Mouse (Mus musculus) left cerebral cortex, adult 2 months (tissue): ENCODE results near the gene Crebbp. TPM values are rescaled to one million over a fixed set of nuclear protein-coding genes. Genes with fewer than 3 reads are reported as not detected.

ENCODE experiments used
- DNase-seq, 2 experiments: peaks; one replicate each; pipeline ENCODE4 v3.0.0; 2021 to 2022; ENCODE audit warnings: low spot score in 2 of 2, mixed read lengths in 1 of 2; ENCODE audit errors: extremely low spot score in 1 of 2
- H3K27ac ChIP-seq: fragments of 200-600 bp; 2 replicates; pipeline ENCODE4 v1.8.1; 2022
- H3K4me3 ChIP-seq: fragments of 200-600 bp; 2 replicates; pipeline ENCODE4 v1.8.1; 2022
- CTCF ChIP-seq: fragments of 200-600 bp; IDR thresholded peaks from 2 replicates; pipeline ENCODE4 v1.8.1; 2022; ENCODE audit warnings: antibody characterized with exemption, mild to moderate bottlenecking, moderate library complexity
- intact Hi-C: fragments of 180-260 bp; cut with DNase I; formaldehyde crosslinking; loops from one replicate; pipeline ENCODE4 v1.15.1; 2025
- microRNA-seq, 2 experiments: library from miRNA; unstranded; fragments of <30 nt; microRNA quantifications; one replicate each; pipeline ENCODE4 v1.2.0; 2021
- total RNA-seq, 2 experiments: library from RNA; stranded (reverse); gene quantifications; 2 replicates each; pipeline ENCODE4 v1.2.3; 2021

The Crebbp gene
- total RNA-seq, 2 experiments from 2014 or later: 91.5 to 92.3 TPM

DNA sequence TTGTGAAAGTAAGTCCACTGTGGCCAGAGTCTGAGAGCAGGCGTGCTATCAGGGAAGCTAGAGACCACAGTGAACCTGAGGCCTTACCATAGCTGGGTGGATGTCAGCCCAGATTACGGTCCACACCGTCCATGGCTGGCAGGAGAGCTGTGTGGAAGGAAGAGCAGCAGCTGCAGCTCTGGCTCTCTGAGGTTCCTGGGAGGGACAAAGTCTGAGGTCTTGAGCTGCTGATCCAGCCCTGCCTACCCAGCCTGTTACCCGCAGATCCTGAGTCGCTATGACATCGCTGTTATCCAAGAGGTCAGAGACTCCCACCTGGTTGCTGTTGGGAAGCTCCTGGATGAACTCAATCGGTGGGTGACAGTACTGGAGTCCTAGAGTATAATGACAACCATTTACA lies 176.1 kb downstream of the Crebbp start:
- Histone ChIP-seq H3K27ac (no peak overlapping the region), H3K4me3 (no peak overlapping the region)
- TF ChIP-seq CTCF: no peak
- DNase-seq: no peak
- intact Hi-C loops: no loop called here

GRCm38 (mm10) chr16:4036807-4037206 lies 177.0 kb downstream of the Crebbp start, which contains the start of gene Dnase1:
Gene Dnase1 (plus strand): TSS chr16:4036942.
- intact Hi-C loops: no loop called here

GRCm38 (mm10) chr16:4035575-4035974 lies 178.2 kb downstream of the Crebbp start:
- intact Hi-C loops: no loop called here
- H3K4me3 ChIP-seq: no peak overlapping the region
- no peak for DNase-seq
- no peak overlapping the region for H3K27ac ChIP-seq
- no peak for TF ChIP-seq CTCF

More at GRCm38 (mm10) chr16:4036807-4037206, 177.0 kb downstream of the Crebbp start, which contains the start of gene Dnase1:
- Histone ChIP-seq H3K27ac (no peak within 1 kb of the TSS), H3K4me3 (no peak within 1 kb of the TSS)
- DNase-seq: no peak
- no peak for TF ChIP-seq CTCF

- H3K4me3 ChIP-seq: no peak overlapping the region
- TF ChIP-seq CTCF: no peak
- intact Hi-C loops: no loop called here
- DNase-seq: no peak
- no peak overlapping the region for H3K27ac ChIP-seq
Measured at GRCm38 (mm10) chr16:4034476-4034875, 179.3 kb downstream of the Crebbp start.

- TF ChIP-seq CTCF: no peak
- intact Hi-C loops: no loop called here
Measured at GRCm38 (mm10) chr16:4033971-4034370, 179.8 kb downstream of the Crebbp start.

DNA sequence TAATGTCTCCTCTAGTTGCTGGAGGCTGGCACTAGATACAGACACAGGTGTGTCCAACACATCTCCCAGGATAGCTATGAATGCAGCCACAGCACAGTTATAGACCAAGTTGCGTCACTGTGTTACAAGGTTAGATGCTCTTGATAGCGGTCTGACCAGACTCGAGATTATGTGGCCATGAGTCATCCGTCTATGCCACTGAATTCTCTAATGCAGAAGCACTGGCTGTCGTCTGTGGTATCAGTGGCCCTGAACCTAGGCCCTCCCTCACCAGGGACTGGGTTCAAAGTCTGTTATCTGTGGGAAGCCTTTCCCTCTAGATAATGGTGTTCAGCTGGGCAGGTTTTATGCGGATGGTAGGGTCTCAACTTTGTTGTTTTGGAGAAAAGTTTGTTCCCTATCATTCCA lies 181.5 kb downstream of the Crebbp start:
- no peak for TF ChIP-seq CTCF
- no peak overlapping the region for H3K4me3 ChIP-seq
- intact Hi-C loops: no loop called here
- H3K27ac ChIP-seq: no peak overlapping the region
- DNase-seq: no peak

More at GRCm38 (mm10) chr16:4033971-4034370, 179.8 kb downstream of the Crebbp start:
- Histone ChIP-seq H3K27ac (no peak overlapping the region), H3K4me3 (no peak overlapping the region)
- no peak for DNase-seq

DNA sequence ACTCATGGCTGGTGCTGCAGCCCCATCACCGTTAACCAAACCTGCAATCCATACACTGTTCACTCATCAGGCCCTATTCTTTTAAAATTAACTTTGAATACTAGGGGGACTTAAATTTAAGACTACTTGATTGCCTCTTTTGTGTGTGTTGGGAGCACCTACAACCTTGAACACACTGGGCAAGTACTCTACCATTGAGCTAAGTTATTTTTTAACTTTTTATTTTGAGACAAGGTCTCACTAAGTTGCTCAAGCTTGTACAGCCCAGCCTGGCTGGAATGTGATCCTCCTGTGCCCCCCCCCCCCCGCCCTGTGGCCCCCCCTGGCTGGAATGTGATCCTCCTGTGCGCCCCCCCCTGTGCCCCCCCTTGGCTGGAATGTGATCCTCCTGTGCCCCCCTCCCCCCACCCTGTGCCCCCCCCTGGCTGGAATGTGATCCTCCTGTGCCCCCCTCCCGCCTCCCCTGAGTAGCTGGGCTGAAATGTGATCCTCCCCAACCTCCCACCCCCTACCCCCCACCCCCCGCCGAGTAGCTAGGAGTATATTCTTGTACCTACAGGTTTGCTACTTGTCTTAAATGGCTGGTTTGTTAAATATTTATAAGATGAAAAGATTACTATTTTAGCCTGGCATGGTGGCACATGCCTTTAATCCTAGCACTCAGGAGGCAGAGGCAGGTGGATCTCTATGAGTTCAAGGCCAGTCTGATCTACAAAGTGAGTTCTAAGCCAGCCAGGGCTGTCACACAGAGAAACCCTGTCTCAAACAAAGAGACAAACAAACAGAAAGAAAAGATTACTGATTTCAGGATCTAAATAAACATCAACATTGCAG lies 182.1 kb downstream of the Crebbp start:
- intact Hi-C loops: no loop called here
- H3K27ac ChIP-seq: no peak overlapping the region
- no peak for TF ChIP-seq CTCF
- no peak for DNase-seq
- no peak overlapping the region for H3K4me3 ChIP-seq

Small RNA genes within 50 kb of the gene (microRNA-seq; reads per million reads assigned to microRNA genes)
- 0 reads per million in 2 experiments for gene Gm23413

Other genes with a start within 250 kb of the Crebbp start
- 1 to 10 TPM; 2.5 to 2.8 TPM for gene Nlrc3, start 237.4 kb downstream of the Crebbp start, total RNA-seq
- 10 to 100 TPM; 50.4 to 54.7 TPM for gene Slx4, start 210.2 kb downstream of the Crebbp start, total RNA-seq
- gene Dnase1, start 177.1 kb downstream of the Crebbp start, total RNA-seq: not detected
- 10 to 100 TPM; 70.7 to 74.7 TPM for gene Trap1, start 136.2 kb downstream of the Crebbp start, total RNA-seq
- gene Adcy9, start 206.5 kb upstream of the Crebbp start, total RNA-seq: 10 to 100 TPM; 73.3 to 80.4 TPM